Comparison of ENCODE assay signal across 8 mouse cellular contexts in genomic region chr13:69610751-69611397, GRCm38 (mm10). TPM values are rescaled to one million over a fixed set of nuclear protein-coding genes. Genes with fewer than 3 reads are reported as not detected.
A peak's percentile ranks its signal among the peaks of the same experiment; 100 is the strongest.
DNase-seq lines count a peak whose midpoint lies in the region; ATAC-seq and TF ChIP-seq lines count a peak whose summit lies in the region.

No protein-coding gene starts in this region.

- H3K79me2 ChIP-seq in myocyte (ENCODE audit: control insufficient read depth, insufficient read depth): peaks cover 29% of the 10 kb centered on the region

- H3ac ChIP-seq in myocyte (ENCODE audit: control insufficient read depth, insufficient read length): peak overlapping the region; percentile 56

- ATAC-seq in erythroid progenitor cell, adult 5-6 weeks (replicated peaks; ENCODE audit: low FRiP score, poor library complexity, severe bottlenecking): peak; percentile 43
- ATAC-seq in hematopoietic stem cell, adult 5-6 weeks (replicated peaks in 1 of 2; ENCODE audit: insufficient read depth in 1 of 2, low FRiP score in 2 of 2, low TSS enrichment in 1 of 2, low read depth in 1 of 2, poor library complexity in 2 of 2, severe bottlenecking in 2 of 2): peak; percentile 8 to 20; a peak in 2 of 4 replicates
- ATAC-seq in liver, embryonic 11.5 days (replicated peaks; ENCODE audit: low FRiP score): peak; percentile 10; the same call in 1 of the 2 replicates

- peak in 1 of 2 experiments; percentile 30 for DNase-seq in left cerebral cortex, adult 2 months (ENCODE audit: extremely low spot score in 1 of 2, low spot score in 2 of 2)
- DNase-seq in left cerebral cortex, adult 9 months (ENCODE audit: low spot score in 2 of 2): no peak
- DNase-seq in T-cell, adult 2 months (ENCODE audit: low spot score): peak; percentile 0
- DNase-seq in liver, embryonic 11.5 days (ENCODE audit: low spot score): no peak
- no peak for DNase-seq in ovary, adult 18-20 months (ENCODE audit: low spot score)

- H3K9me3 ChIP-seq in liver, embryonic 11.5 days (ENCODE audit: control insufficient read depth, low read length): no peaks in the 10 kb centered on the region

- intact Hi-C loops in left cerebral cortex, adult 2 months (cut with DNase I): loop anchor here (1.0 to 2.0 kb wide), 2 partner anchors 58 to 76 kb away; no protein-coding TSS in a partner anchor

- H3K4me3 ChIP-seq in left cerebral cortex, adult 2 months: peak overlapping the region; percentile 98
- peak overlapping the region; percentile 76 for H3K4me3 ChIP-seq in liver, embryonic 11.5 days (ENCODE audit: low read depth, low read length)
- peak overlapping the region; percentile 74 for H3K4me3 ChIP-seq in myocyte

- no peak for TF ChIP-seq POLR2A in myocyte (IDR thresholded peaks at IDR 0.05; ENCODE audit: insufficient read length, low read depth)

- TF ChIP-seq CTCF in left cerebral cortex, adult 2 months (IDR thresholded peaks at IDR 0.05): no peak

- peaks cover 14% of the 10 kb centered on the region for H3K36me3 ChIP-seq in liver, embryonic 11.5 days (ENCODE audit: control insufficient read depth, insufficient read depth, low read length)
- peaks cover 15% of the 10 kb centered on the region for H3K36me3 ChIP-seq in myocyte (ENCODE audit: control insufficient read depth, insufficient read depth)

- under 1% methylated on average over 40 of the region's 40 CpGs for WGBS in liver, embryonic 11.5 days

- H3K4me1 ChIP-seq in liver, embryonic 11.5 days (replicated peaks; ENCODE audit: control insufficient read depth, insufficient read depth, low read length): peaks cover 3% of the 10 kb centered on the region

- 0 out of 2 replicates have a peak overlapping the region, but pooled peaks have one; percentile 44 for H3K27ac ChIP-seq in left cerebral cortex, adult 2 months
- no peak overlapping the region for H3K27ac ChIP-seq in liver, embryonic 11.5 days (ENCODE audit: low read depth, low read length)

- peak overlapping the region; percentile 99 for H3K4me2 ChIP-seq in liver, embryonic 11.5 days
- peak overlapping the region; percentile 91 for H3K4me2 ChIP-seq in myocyte (ENCODE audit: low read depth)

- no peaks in the 10 kb centered on the region for H3K27me3 ChIP-seq in liver, embryonic 11.5 days (replicated peaks; ENCODE audit: control insufficient read depth, insufficient read depth, low read length)
- no peaks in the 10 kb centered on the region for H3K27me3 ChIP-seq in myocyte (ENCODE audit: control insufficient read depth, insufficient read depth, insufficient read length)

- peak overlapping the region; percentile 71 for H3K9ac ChIP-seq in liver, embryonic 11.5 days (ENCODE audit: low read depth, low read length)

TF ChIP-seq in myocyte, 11 proteins besides CTCF, POLR2A, EP300 and RAD21:
- no peak for TF ChIP-seq CEBPB (IDR thresholded peaks at IDR 0.05; ENCODE audit: insufficient read depth, poor library complexity, severe bottlenecking)
- TF ChIP-seq TCF12 (IDR thresholded peaks at IDR 0.05; ENCODE audit: insufficient read depth, poor library complexity, severe bottlenecking): no peak
- no peak for TF ChIP-seq REST (IDR thresholded peaks at IDR 0.05; ENCODE audit: insufficient read depth, insufficient read length)
- TF ChIP-seq MYOG (IDR thresholded peaks at IDR 0.05; ENCODE audit: control insufficient read depth in 1 of 3, insufficient read depth in 1 of 3, insufficient read length in 2 of 3, low read depth in 2 of 3): no peak
- no peak for TF ChIP-seq TCF3 (IDR thresholded peaks at IDR 0.05; ENCODE audit: insufficient read length, low read depth)
- no peak for TF ChIP-seq POLR2AphosphoS2 (IDR thresholded peaks at IDR 0.05; ENCODE audit: insufficient read length, low read depth)
- TF ChIP-seq MYOD1 (IDR thresholded peaks at IDR 0.05; ENCODE audit: control insufficient read depth in 1 of 3, insufficient read length in 2 of 3, low read depth in 2 of 3): no peak
- no peak for TF ChIP-seq MAX (IDR thresholded peaks at IDR 0.05; ENCODE audit: low read depth)
- no peak for TF ChIP-seq E2F4 (IDR thresholded peaks at IDR 0.05; ENCODE audit: insufficient read depth)
- TF ChIP-seq USF1 (IDR thresholded peaks at IDR 0.05; ENCODE audit: low read depth): no peak
- no peak for TF ChIP-seq SRF (IDR thresholded peaks at IDR 0.05; ENCODE audit: control insufficient read depth, insufficient read length, low read depth)
TF ChIP-seq in myocyte: peak in this region for 0.

RNA-seq across cellular contexts. Expression of gene Srd5a1, which starts 0.4 kb away (rescaled TPM):
- 1 to 10 TPM; 6.9 to 8.5 TPM for total RNA-seq in left cerebral cortex, adult 2 months (2021)
- 2.1 and 2.2 TPM in 2 replicates for total RNA-seq in erythroid progenitor cell, adult 5-6 weeks (2015; ENCODE audit: low replicate concordance)
- total RNA-seq in erythroid progenitor cell, adult 5-6 weeks (2017; ENCODE audit: low replicate concordance): not detected in 2 replicates
- total RNA-seq in hematopoietic stem cell, adult 5-6 weeks (2017): 2.8 and 5.6 TPM in 2 replicates
- 9.9 and 10.3 TPM in 2 replicates for polyA plus RNA-seq in liver, embryonic 11.5 days (2014; fragmentation: Nextera tagmentation; extraction: Ambion mirVana)
- 2.7 TPM for polyA plus RNA-seq in myocyte (2012; fragmentation: generic; extraction: Trizol)
